Mouse (Mus musculus) intestine, embryonic 15.5 days (tissue): ENCODE results near the gene Szt2. TPM values are rescaled to one million over a fixed set of nuclear protein-coding genes. Genes with fewer than 3 reads are reported as not detected.

Source experiments
- ATAC-seq: fragments of 200-750 bp; cut with Nextera tagmentation; 2 replicates; pipeline ENCODE4 v1.8.0; 2017; ENCODE audit warnings: moderate TSS enrichment, moderate library complexity
- H3K27ac ChIP-seq: fragments of 300-500 bp; sonication (generic); 2 replicates; pipeline ENCODE4 v1.5.1; 2015; ENCODE audit warnings: mild to moderate bottlenecking, inconsistent platforms
- H3K27me3 ChIP-seq: fragments of 300-500 bp; sonication (generic); replicated peaks from 2 replicates; pipeline ENCODE4 v1.6.1; 2015; ENCODE audit warnings: inconsistent platforms
- H3K36me3 ChIP-seq: fragments of 300-500 bp; sonication (generic); 2 replicates; pipeline ENCODE4 v1.6.1; 2015; ENCODE audit warnings: inconsistent platforms
- H3K4me1 ChIP-seq: fragments of 300-500 bp; sonication (generic); replicated peaks from 2 replicates; pipeline ENCODE4 v1.6.1; 2015; ENCODE audit warnings: inconsistent platforms
- H3K4me2 ChIP-seq: fragments of 300-500 bp; sonication (generic); replicated peaks from 2 replicates; pipeline ENCODE4 v1.6.1; 2015; ENCODE audit warnings: mild to moderate bottlenecking, inconsistent platforms
- H3K4me3 ChIP-seq: fragments of 300-500 bp; sonication (generic); replicated peaks from 2 replicates; pipeline ENCODE4 v1.5.1; 2015; ENCODE audit warnings: inconsistent platforms
- H3K9ac ChIP-seq: fragments of 300-500 bp; sonication (generic); 2 replicates; pipeline ENCODE4 v1.6.1; 2015; ENCODE audit warnings: inconsistent platforms
- H3K9me3 ChIP-seq: fragments of 300-500 bp; sonication (generic); 2 replicates; pipeline ENCODE4 v1.6.1; 2016; ENCODE audit warnings: inconsistent platforms
- WGBS: fragments of 180-500 bp; shearing (Covaris S2); methylation state at CpG from one replicate; pipeline ENCODE4 v1.1.7; 2015; 5-methylcytosine and 5-hydroxymethylcytosine counted together
- polyA plus RNA-seq: library from polyadenylated mRNA; unstranded; fragments of >200 nt; fragmentation: Nextera tagmentation; extraction: Ambion mirVana; gene quantifications from 2 replicates; pipeline ENCODE4 v1.2.1, GENCODE M21; 2015

The Szt2 gene
- polyA plus RNA-seq, result 4.4 and 5.1 TPM in 2 replicates

DNA sequence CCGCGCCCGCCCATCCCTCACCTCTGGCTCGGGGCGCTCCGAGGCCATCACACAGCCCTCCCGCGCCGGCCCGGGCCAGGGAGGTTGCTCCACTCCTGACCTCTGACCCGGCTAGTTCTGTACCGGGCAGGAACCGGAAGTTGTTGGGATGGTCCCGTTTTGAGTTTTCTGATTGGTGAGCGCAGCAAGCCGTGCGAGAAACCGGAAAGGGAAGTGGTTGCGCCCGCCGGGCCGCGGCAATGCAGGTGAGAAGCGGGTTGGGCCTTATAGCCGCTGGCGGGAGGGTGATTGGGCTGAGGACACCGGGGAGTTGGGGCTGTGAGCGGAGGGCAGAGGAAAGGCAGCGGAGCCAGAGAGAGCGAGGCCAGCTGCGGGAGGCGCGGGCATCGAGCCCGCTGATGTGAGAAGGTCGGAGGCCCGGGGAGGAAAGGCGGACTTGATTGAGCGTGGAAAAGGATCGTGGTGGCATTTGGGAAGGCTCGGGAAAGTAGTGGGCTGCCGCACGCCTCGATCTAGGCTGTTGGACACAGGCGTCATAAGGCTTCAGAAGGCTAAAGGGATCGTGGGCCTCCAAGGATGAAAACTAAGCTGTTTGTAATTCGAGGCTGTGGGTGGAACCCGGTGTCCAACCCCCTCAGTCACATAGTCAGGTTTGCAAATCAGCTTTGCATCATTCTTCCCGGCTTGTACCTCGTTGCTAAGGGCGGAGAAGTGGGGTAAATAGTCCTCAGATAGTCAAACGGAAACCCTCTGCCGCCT lies at the start of gene Szt2, which contains the start of gene Med8:
TSS of gene Szt2 (minus strand) at position 132 of the 759 bp plus-strand sequence.
TSS of gene Med8 (plus strand) at position 196 of the 759 bp plus-strand sequence.
- Histone ChIP-seq H3K4me1 (peaks cover 9% of the 10 kb centered on the region), H3K36me3 (peaks cover 22% of the 10 kb centered on the region), H3K9ac (peak within 1 kb of the TSS; percentile 95), H3K4me3 (peak within 1 kb of the TSS; percentile 95), H3K4me2 (peak within 1 kb of the TSS; percentile 78), H3K9me3 (no peaks in the 10 kb centered on the region), H3K27ac (peak within 1 kb of the TSS; percentile 71), H3K27me3 (no peaks in the 10 kb centered on the region)
- under 1% methylated on average over 53 of the region's 53 CpGs for WGBS
- peak; percentile 99 for ATAC-seq

DNA sequence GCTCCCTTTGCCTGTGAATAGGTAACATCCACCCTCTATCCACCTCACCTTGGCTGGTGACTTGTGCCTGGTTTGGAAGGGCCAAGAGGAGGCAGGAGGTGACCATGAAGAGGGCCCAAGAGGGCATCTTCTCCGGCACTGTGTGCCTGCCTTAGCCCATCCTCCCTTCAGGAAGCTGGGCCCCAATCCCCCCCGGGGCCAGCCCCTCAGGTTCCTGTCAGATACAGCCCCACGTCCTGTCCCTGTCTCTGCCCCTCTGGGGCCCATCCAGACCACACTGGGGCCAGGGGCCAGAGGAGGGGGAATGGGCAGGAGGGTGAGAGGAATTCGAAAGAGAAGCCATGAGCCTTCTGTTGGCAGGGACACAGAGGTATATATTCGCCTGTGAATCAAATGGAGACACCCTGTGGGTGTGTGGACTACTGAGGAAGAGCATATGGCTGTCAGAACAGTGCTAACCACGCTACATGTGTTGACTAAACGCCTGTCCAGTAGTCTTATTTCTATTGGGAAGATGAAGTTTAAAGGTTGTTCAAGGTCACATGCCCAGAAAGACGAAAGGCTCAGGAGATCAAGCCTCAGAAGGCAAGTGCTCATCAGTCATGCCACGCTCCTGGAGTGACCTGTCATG lies 48.4 kb upstream of the Szt2 start, which contains the start of gene Mpl:
TSS of gene Mpl (minus strand) at position 169 of the 631 bp plus-strand sequence.
- Histone ChIP-seq H3K36me3 (no peaks in the 10 kb centered on the region), H3K27me3 (no peaks in the 10 kb centered on the region), H3K4me3 (no peak within 1 kb of the TSS), H3K9me3 (no peaks in the 10 kb centered on the region), H3K9ac (no peak within 1 kb of the TSS), H3K4me1 (no peaks in the 10 kb centered on the region), H3K4me2 (no peak within 1 kb of the TSS), H3K27ac (no peak within 1 kb of the TSS)
- 69% methylated on average over 9 of the region's 9 CpGs for WGBS
- no peak for ATAC-seq

DNA sequence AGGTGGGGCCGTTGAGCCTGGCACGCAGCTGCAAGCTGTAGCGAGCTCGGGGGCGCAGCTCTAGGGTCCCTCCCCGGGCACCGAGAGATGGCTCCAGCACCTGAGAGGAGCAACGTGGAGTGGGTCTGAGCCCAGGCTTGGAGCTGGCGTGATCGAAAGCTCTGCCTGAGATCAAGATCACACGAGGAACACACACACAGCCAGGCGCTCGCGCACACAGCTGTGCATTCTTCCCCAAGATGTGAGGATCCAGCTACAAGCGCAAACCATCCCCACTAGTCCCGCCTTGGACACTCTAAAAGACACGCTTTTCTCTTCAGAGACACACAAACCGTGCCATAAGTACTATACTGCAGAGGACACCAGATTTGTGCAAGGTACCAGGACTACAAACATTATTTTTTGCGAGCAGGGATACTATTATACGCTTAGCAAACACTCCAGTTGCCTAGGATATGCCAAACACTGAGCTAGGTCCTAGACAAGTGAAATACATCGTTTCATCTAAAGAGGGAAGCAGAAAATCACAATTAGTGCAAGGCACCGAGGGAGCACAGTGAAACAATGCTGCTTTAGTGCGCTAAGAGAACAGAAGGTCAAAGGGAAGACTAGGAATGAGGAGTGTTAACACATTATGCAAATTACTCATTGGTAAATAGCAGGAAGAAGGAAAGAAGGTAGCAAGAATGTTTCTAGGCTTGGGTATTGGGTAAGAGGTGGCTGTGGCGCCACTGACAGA lies 37.5 kb upstream of the Szt2 start:
- H3K4me2 ChIP-seq, result peak overlapping the region; percentile 88

GRCm38 (mm10) chr4:118445781-118446414 lies 36.8 kb upstream of the Szt2 start:
- ATAC-seq, result peak; percentile 77
- no peaks in the 10 kb centered on the region for H3K36me3 ChIP-seq
- peak overlapping the region; percentile 40 for H3K4me3 ChIP-seq
- no peak overlapping the region for H3K27ac ChIP-seq
- 23% methylated on average over 18 of the region's 18 CpGs for WGBS
- peaks cover 15% of the 10 kb centered on the region for H3K4me1 ChIP-seq
- peak overlapping the region; percentile 46; the same call in 1 of the 2 replicates for H3K9ac ChIP-seq
- H3K9me3 ChIP-seq, result no peaks in the 10 kb centered on the region
- no peaks in the 10 kb centered on the region for H3K27me3 ChIP-seq
- H3K4me2 ChIP-seq, result peak overlapping the region; percentile 88

More for the DNA sequence above, 37.5 kb upstream of the Szt2 start:
- no peak overlapping the region for H3K27ac ChIP-seq
- H3K9me3 ChIP-seq, result no peaks in the 10 kb centered on the region
- H3K36me3 ChIP-seq, result no peaks in the 10 kb centered on the region
- ATAC-seq, result peak; percentile 60
- 28% methylated on average over 24 of the region's 24 CpGs for WGBS
- H3K4me3 ChIP-seq, result peak overlapping the region; percentile 40
- H3K9ac ChIP-seq, result peak overlapping the region; percentile 46; the same call in 1 of the 2 replicates
- no peaks in the 10 kb centered on the region for H3K27me3 ChIP-seq
- H3K4me1 ChIP-seq, result peaks cover 15% of the 10 kb centered on the region

DNA sequence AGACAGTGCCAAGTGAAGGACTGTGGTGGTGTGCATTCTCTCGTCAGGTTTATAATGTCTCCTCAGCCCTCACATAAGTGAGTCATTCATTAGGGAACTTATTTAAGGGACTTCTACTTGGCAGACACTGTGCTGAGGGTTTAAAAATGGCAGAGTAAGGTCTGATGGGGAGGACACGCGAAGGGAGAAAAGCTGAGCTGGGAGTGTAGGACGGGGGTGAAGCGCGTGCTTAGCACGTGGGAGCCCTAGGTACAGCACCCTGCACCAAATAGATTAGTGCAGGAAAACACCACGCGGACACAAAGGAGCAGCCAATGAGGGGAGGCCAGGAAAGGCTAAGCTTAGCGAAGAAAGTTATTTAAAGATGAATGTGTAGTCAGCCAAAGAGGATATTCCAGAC lies 36.0 kb upstream of the Szt2 start:
- H3K9me3 ChIP-seq, result no peaks in the 10 kb centered on the region
- H3K27ac ChIP-seq, result no peak overlapping the region
- WGBS, result 84% methylated on average over 10 of the region's 10 CpGs
- H3K4me1 ChIP-seq, result peaks cover 15% of the 10 kb centered on the region
- H3K4me3 ChIP-seq, result no peak overlapping the region
- no peak overlapping the region for H3K9ac ChIP-seq
- no peak for ATAC-seq
- no peaks in the 10 kb centered on the region for H3K36me3 ChIP-seq
- H3K4me2 ChIP-seq, result no peak overlapping the region
- no peaks in the 10 kb centered on the region for H3K27me3 ChIP-seq

DNA sequence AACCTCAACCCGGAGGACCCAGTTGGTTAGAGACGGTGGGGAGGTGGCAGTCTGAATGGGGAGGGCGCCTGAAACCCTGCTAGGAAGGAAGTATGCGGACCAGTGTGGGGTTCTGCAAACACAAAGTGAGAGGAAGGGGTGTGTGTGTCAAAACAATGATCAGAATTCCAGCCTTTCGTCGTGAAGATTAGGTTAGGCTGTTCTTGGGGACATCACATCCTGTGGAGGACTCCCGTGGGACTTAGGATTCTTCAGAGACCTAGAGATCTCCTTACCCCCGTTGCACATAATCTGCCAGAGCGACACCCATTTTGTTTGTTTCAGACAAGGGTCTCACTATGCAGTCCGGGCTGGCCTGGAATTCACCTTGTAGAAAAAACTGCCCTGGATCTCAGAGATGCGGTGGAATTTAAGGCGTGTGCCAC lies 28.8 kb upstream of the Szt2 start:
- H3K4me3 ChIP-seq, result peak overlapping the region; percentile 67
- peak overlapping the region; percentile 83 for H3K27ac ChIP-seq
- H3K27me3 ChIP-seq, result no peaks in the 10 kb centered on the region
- H3K9me3 ChIP-seq, result no peaks in the 10 kb centered on the region
- peaks cover 16% of the 10 kb centered on the region for H3K36me3 ChIP-seq
- peak; percentile 36; the same call in 1 of the 2 replicates for ATAC-seq
- peaks cover 28% of the 10 kb centered on the region for H3K4me1 ChIP-seq
- H3K4me2 ChIP-seq, result peak overlapping the region; percentile 97
- peak overlapping the region; percentile 41 for H3K9ac ChIP-seq
- 6% methylated on average over 12 of the region's 12 CpGs for WGBS

DNA sequence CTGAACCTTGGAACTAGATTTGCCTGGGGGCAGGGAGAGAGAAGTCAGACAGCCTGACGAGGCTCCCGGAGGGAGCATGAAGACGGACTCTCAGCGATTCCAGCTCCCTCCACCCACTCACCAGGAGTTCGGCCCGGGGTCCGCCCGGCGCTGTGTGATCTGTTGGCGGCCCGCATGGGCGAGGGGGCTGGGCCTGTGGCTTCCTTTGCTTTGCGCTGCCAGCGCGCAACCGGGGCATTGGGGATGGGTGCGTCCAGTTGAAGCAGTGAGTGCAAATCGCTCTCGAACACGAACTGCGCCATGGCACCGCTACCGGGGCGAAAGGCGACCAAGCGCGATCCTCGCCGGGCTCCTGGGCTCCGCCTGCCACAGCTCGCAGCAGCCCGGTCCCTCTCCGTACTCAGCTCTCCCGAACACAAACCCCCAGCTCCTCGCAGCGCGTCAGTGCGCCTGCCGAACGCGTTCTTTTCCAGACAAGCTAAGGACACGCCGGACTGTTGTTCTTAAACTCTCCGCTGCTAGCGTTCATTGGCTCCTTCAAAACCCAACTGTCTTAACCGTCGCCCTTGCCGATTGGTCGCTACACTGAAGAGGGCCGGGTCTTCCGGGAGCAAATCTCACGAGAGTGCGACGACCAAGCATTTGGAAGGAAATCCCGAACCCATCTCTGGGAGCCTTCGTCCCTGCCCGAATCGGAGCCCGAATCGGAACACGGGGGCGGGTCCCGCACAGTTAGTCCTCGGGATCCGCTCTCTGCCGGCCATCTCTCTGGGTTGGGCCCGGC lies 27.9 kb upstream of the Szt2 start, which contains the start of gene Cdc20:
TSS of gene Cdc20 (minus strand) at position 533 of the 784 bp plus-strand sequence.
- peaks cover 29% of the 10 kb centered on the region for H3K4me1 ChIP-seq
- peak within 1 kb of the TSS; percentile 97 for H3K4me2 ChIP-seq
- peak within 1 kb of the TSS; percentile 83 for H3K27ac ChIP-seq
- under 1% methylated on average over 67 of the region's 67 CpGs for WGBS
- ATAC-seq, result peak; percentile 96
- no peaks in the 10 kb centered on the region for H3K9me3 ChIP-seq
- peak within 1 kb of the TSS; percentile 67 for H3K4me3 ChIP-seq
- H3K27me3 ChIP-seq, result no peaks in the 10 kb centered on the region
- H3K36me3 ChIP-seq, result peaks cover 23% of the 10 kb centered on the region
- H3K9ac ChIP-seq, result peak within 1 kb of the TSS; percentile 68

DNA sequence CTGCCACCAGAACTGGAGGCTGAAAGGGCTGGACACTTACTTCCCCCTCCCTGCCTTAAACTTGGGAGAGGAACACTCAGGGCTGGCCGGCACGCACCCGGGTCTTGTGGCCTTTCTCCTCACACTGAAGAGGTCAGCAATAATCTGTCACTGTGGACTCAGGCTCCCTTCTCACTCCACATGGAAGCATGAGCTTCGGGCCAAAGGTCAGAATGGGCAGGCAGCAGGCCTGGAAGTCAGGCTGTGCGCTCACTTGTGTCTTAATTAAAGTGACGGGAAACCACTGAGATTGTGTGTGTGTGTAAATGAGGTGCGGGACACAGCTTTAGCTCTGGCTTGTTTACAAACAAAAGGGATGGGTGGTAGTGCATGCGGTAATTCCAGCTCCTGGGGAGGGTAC lies 23.3 kb upstream of the Szt2 start:
- no peak overlapping the region for H3K4me2 ChIP-seq
- H3K4me3 ChIP-seq, result no peak overlapping the region
- 69% methylated on average over 8 of the region's 8 CpGs for WGBS
- no peaks in the 10 kb centered on the region for H3K27me3 ChIP-seq
- H3K36me3 ChIP-seq, result peaks cover 39% of the 10 kb centered on the region
- H3K9ac ChIP-seq, result no peak overlapping the region
- peaks cover 48% of the 10 kb centered on the region for H3K4me1 ChIP-seq
- H3K9me3 ChIP-seq, result no peaks in the 10 kb centered on the region
- 0 out of 2 replicates have a peak overlapping the region, but pooled peaks have one; percentile 33 for H3K27ac ChIP-seq
- ATAC-seq, result no peak

- peak overlapping the region; percentile 93 for H3K27ac ChIP-seq
- 48% methylated on average over 7 of the region's 7 CpGs for whole genome bisulfite sequencing
- peaks cover 35% of the 10 kb centered on the region for H3K36me3 ChIP-seq
- peaks cover 36% of the 10 kb centered on the region for H3K4me1 ChIP-seq
- peak overlapping the region; percentile 85 for H3K4me2 ChIP-seq
- no peaks in the 10 kb centered on the region for H3K9me3 ChIP-seq
- no peaks in the 10 kb centered on the region for H3K27me3 ChIP-seq
- peak overlapping the region; percentile 34 for H3K9ac ChIP-seq
- ATAC-seq, result peak; percentile 26; the same call in 1 of the 2 replicates
- peak overlapping the region; percentile 89 for H3K4me3 ChIP-seq
Observed at GRCm38 (mm10) chr4:118429215-118429895, 20.3 kb upstream of the Szt2 start.

GRCm38 (mm10) chr4:118428531-118429214 lies 19.6 kb upstream of the Szt2 start:
- H3K27ac ChIP-seq, result peak overlapping the region; percentile 93
- peaks cover 31% of the 10 kb centered on the region for H3K4me1 ChIP-seq
- 26% methylated on average over 15 of the region's 15 CpGs for WGBS
- H3K27me3 ChIP-seq, result no peaks in the 10 kb centered on the region
- ATAC-seq, result peak; percentile 59
- H3K9ac ChIP-seq, result peak overlapping the region; percentile 89
- peak overlapping the region; percentile 89 for H3K4me3 ChIP-seq
- H3K9me3 ChIP-seq, result no peaks in the 10 kb centered on the region
- H3K4me2 ChIP-seq, result peak overlapping the region; percentile 85
- peaks cover 30% of the 10 kb centered on the region for H3K36me3 ChIP-seq
